Mouse (Mus musculus): Measurements from ENCODE around the gene Gm8653.
"Not testable (repeated sequence)": the region's sequence is repeated elsewhere in the genome, so short reads cannot be mapped to it uniquely, and the experiment has no call there.

Gm8653 gene

GRCm38 (mm10) chr7:22201164-22201563 is at the start of gene Gm8653:
Gm8653 (minus strand) TSS chr7:22201264.
- DNase-seq (ENCODE audit: low read depth, low spot score), result not testable (repeated sequence)

- DNase-seq (ENCODE audit: low read depth, low spot score), result not testable (repeated sequence)
Observed at GRCm38 (mm10) chr7:22229384-22229783, 28.3 kb upstream of the Gm8653 start, which contains the start of gene Gm8453. Gm8453 (minus strand) TSS chr7:22229484.

GRCm38 (mm10) chr7:22189077-22189476 is 12.0 kb downstream of the Gm8653 start, which contains the start of gene Vmn1r143:
Vmn1r143 (plus strand) TSS chr7:22189377.
- DNase-seq (ENCODE audit: low read depth, low spot score), result not testable (repeated sequence)

- not testable (repeated sequence) for DNase-seq (ENCODE audit: low read depth, low spot score)
Observed at GRCm38 (mm10) chr7:22163935-22164334, 37.1 kb downstream of the Gm8653 start, which contains the start of gene Vmn1r142. Vmn1r142 (minus strand) TSS chr7:22164035.

All from CD4-positive helper T cell, adult 2 months (primary cell).